Mouse (Mus musculus) stomach, postnatal 0 days (tissue): ENCODE measurements around the gene Kcnj10.

Experiments
- CTCF ChIP-seq: IDR thresholded peaks from 2 replicates; pipeline ENCODE4 v1.5.1; 2016; ENCODE audit warnings: antibody characterized with exemption, low read depth, mild to moderate bottlenecking, moderate library complexity
- EP300 ChIP-seq: optimal IDR thresholded peaks from 2 replicates; pipeline ENCODE3; 2016; ENCODE audit warnings: antibody characterized with exemption

- TF ChIP-seq CTCF (no peak), EP300 (no peak)
Observed at GRCm38 (mm10) chr1:172317946-172318345, 23.1 kb upstream of the Kcnj10 start.
